15 mouse cellular contexts compared by ENCODE assay signal in the genomic region with DNA sequence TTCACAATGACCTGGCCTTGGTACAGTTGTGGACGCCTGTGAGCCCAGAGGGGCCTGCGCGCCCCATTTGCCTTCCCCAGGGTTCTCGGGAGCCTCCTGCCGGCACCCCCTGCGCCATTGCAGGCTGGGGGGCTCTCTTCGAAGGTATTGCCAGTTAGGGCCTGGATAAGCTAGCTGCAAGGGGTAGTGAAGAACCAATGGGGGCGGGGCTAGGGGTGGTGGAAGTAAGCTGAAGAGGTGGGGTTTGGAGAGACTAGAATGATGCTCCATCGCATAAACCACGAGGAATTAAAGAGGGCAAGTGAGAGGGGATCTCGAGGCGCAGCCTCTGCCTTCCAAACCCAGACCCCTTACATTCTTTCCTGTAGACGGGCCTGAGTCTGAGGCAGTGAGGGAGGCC. TPM values are rescaled to one million over a fixed set of nuclear protein-coding genes. Genes with fewer than 3 reads are reported as not detected.
DNase-seq lines count a peak whose midpoint lies in the region; ATAC-seq lines count a peak whose summit lies in the region.
"Had no signal": no experiment of that assay in that cellular context is flagged by ENCODE, and none has a peak within 500 bp of the region (broad histone marks: within the 10 kb centered on the region; RNA-seq: fewer than 3 reads in every experiment).

No protein-coding gene starts in this region.

- H3K36me3 ChIP-seq in forebrain, embryonic 13.5 days (ENCODE audit: poor library complexity, severe bottlenecking), result no peaks in the 10 kb centered on the region
- no peaks in the 10 kb centered on the region for H3K36me3 ChIP-seq in forebrain, embryonic 14.5 days (ENCODE audit: control insufficient read depth, insufficient read depth, low read length)
- H3K36me3 ChIP-seq in neural tube, embryonic 12.5 days, result no peaks in the 10 kb centered on the region
- H3K36me3 ChIP-seq: embryonic facial prominence, embryonic 15.5 days; G1E; liver, embryonic 12.5 days had no signal

- no peak overlapping the region for H3K27ac ChIP-seq in forebrain, embryonic 13.5 days
- H3K27ac ChIP-seq in forebrain, embryonic 14.5 days (ENCODE audit: low read depth, low read length), result no peak overlapping the region
- H3K27ac ChIP-seq in neural tube, embryonic 12.5 days, result no peak overlapping the region
- H3K27ac ChIP-seq: embryonic facial prominence, embryonic 15.5 days; liver, embryonic 12.5 days had no signal

- H3K9me3 ChIP-seq in forebrain, embryonic 13.5 days (replicated peaks), result no peaks in the 10 kb centered on the region
- H3K9me3 ChIP-seq in forebrain, embryonic 14.5 days (replicated peaks; ENCODE audit: control insufficient read depth, low read length), result no peaks in the 10 kb centered on the region
- no peaks in the 10 kb centered on the region for H3K9me3 ChIP-seq in neural tube, embryonic 12.5 days
- H3K9me3 ChIP-seq: embryonic facial prominence, embryonic 15.5 days; G1E; liver, embryonic 12.5 days; megakaryocyte, embryonic 14.5 days had no signal

- WGBS in forebrain, embryonic 13.5 days, result 16% methylated on average over 13 of the region's 13 CpGs
- 12% methylated on average over 13 of the region's 13 CpGs for WGBS in forebrain, embryonic 14.5 days
- 10% methylated on average over 13 of the region's 13 CpGs for WGBS in neural tube, embryonic 12.5 days

- ATAC-seq in forebrain, embryonic 13.5 days, result no peak
- ATAC-seq in forebrain, embryonic 14.5 days, result no peak
- no peak for ATAC-seq in neural tube, embryonic 12.5 days (ENCODE audit: low FRiP score, low read depth)

- DNase-seq in forebrain, embryonic 14.5 days (ENCODE audit: low spot score), result no peak
- DNase-seq in neural tube, embryonic 10.5 days (ENCODE audit: extremely low spot score, low spot score), result no peak
- peak; percentile 37 for DNase-seq in induced T-regulatory cell, adult 2 months (ENCODE audit: low read depth)
- DNase-seq in thymus, postnatal 25 days, result peak; percentile 11
- no peak for DNase-seq in cerebellum, adult 9-10 months
- DNase-seq in spleen, adult 18-20 months, result no peak

- no peak overlapping the region for H3K9ac ChIP-seq in forebrain, embryonic 13.5 days
- no peak overlapping the region for H3K9ac ChIP-seq in forebrain, embryonic 14.5 days (ENCODE audit: low read length)
- no peak overlapping the region for H3K9ac ChIP-seq in neural tube, embryonic 12.5 days
- H3K9ac ChIP-seq: embryonic facial prominence, embryonic 15.5 days; liver, embryonic 12.5 days had no signal

- H3K27me3 ChIP-seq in forebrain, embryonic 13.5 days, result peaks cover 69% of the 10 kb centered on the region
- H3K27me3 ChIP-seq in forebrain, embryonic 14.5 days (replicated peaks; ENCODE audit: control insufficient read depth, insufficient read depth, low read length), result peaks cover 21% of the 10 kb centered on the region
- peaks cover 64% of the 10 kb centered on the region for H3K27me3 ChIP-seq in neural tube, embryonic 12.5 days (replicated peaks)

- H3K4me2 ChIP-seq in forebrain, embryonic 13.5 days, result no peak overlapping the region
- H3K4me2 ChIP-seq in forebrain, embryonic 14.5 days (ENCODE audit: low read length), result no peak overlapping the region
- H3K4me2 ChIP-seq in neural tube, embryonic 12.5 days (replicated peaks), result peak overlapping the region; percentile 46
- H3K4me2 ChIP-seq: liver, embryonic 12.5 days had no signal

- H3K4me1 ChIP-seq in forebrain, embryonic 13.5 days, result peaks cover 27% of the 10 kb centered on the region
- 0 out of 2 replicates have a peak, but pooled peaks cover 2% of the 10 kb centered on the region for H3K4me1 ChIP-seq in forebrain, embryonic 14.5 days (ENCODE audit: control insufficient read depth, insufficient read depth, low read length)
- H3K4me1 ChIP-seq in neural tube, embryonic 12.5 days, result peaks cover 17% of the 10 kb centered on the region

- H3K4me3 ChIP-seq in forebrain, embryonic 13.5 days, result 0 out of 2 replicates have a peak overlapping the region, but pooled peaks have one; percentile 49
- no peak overlapping the region for H3K4me3 ChIP-seq in forebrain, embryonic 14.5 days (ENCODE audit: low read depth, low read length)
- no peak overlapping the region for H3K4me3 ChIP-seq in neural tube, embryonic 12.5 days
- H3K4me3 ChIP-seq: liver, embryonic 12.5 days had no signal

RNA-seq across cellular contexts. Expression of gene Prss56, which starts 2.4 kb away (rescaled TPM):
- 0.17 TPM in 1 of 2 replicates, not detected in the other for polyA plus RNA-seq in forebrain, embryonic 13.5 days (2015; fragmentation: Nextera tagmentation; extraction: Ambion mirVana)
- 0.58 and 1.1 TPM in 2 replicates for polyA plus RNA-seq in forebrain, embryonic 14.5 days (2014; fragmentation: Nextera tagmentation; extraction: Ambion mirVana)
- polyA plus RNA-seq in neural tube, embryonic 12.5 days (2016; fragmentation: Nextera tagmentation; extraction: Ambion mirVana), result 2.7 and 4.6 TPM in 2 replicates
- polyA plus RNA-seq: activated CD4-positive, CD25-positive, alpha-beta regulatory T cell, adult 4 months; G1E; liver, embryonic 12.5 days; lung, embryonic 16.5 days had no signal

RNA-seq across cellular contexts. Expression of gene Chrnd, which starts 4.9 kb away (rescaled TPM):
- not detected in 2 replicates for polyA plus RNA-seq in forebrain, embryonic 13.5 days (2015; fragmentation: Nextera tagmentation; extraction: Ambion mirVana)
- not detected in 2 replicates for polyA plus RNA-seq in forebrain, embryonic 14.5 days (2014; fragmentation: Nextera tagmentation; extraction: Ambion mirVana)
- polyA plus RNA-seq in neural tube, embryonic 12.5 days (2016; fragmentation: Nextera tagmentation; extraction: Ambion mirVana), result 0.53 and 0.60 TPM in 2 replicates
- polyA plus RNA-seq: activated CD4-positive, CD25-positive, alpha-beta regulatory T cell, adult 4 months; cortical plate, adult 2 months; G1E; liver, embryonic 12.5 days had no signal

RNA-seq across cellular contexts. Expression of gene Chrng, which starts 18.9 kb away (rescaled TPM):
- not detected in 2 replicates for polyA plus RNA-seq in forebrain, embryonic 13.5 days (2015; fragmentation: Nextera tagmentation; extraction: Ambion mirVana)
- not detected in 2 replicates for polyA plus RNA-seq in forebrain, embryonic 14.5 days (2014; fragmentation: Nextera tagmentation; extraction: Ambion mirVana)
- polyA plus RNA-seq in neural tube, embryonic 12.5 days (2016; fragmentation: Nextera tagmentation; extraction: Ambion mirVana), result 2.0 and 3.2 TPM in 2 replicates
- polyA plus RNA-seq: activated CD4-positive, CD25-positive, alpha-beta regulatory T cell, adult 4 months; cortical plate, adult 2 months; G1E had no signal

RNA-seq across cellular contexts. Expression of gene Eif4e2, which starts 28.2 kb away (rescaled TPM):
- 103 and 108 TPM in 2 replicates for polyA plus RNA-seq in forebrain, embryonic 13.5 days (2015; fragmentation: Nextera tagmentation; extraction: Ambion mirVana)
- polyA plus RNA-seq in forebrain, embryonic 14.5 days (2014; fragmentation: Nextera tagmentation; extraction: Ambion mirVana), result 56.6 and 61.9 TPM in 2 replicates
- 138 and 150 TPM in 2 replicates for polyA plus RNA-seq in neural tube, embryonic 12.5 days (2016; fragmentation: Nextera tagmentation; extraction: Ambion mirVana)

RNA-seq across cellular contexts. Expression of gene Ecel1, which starts 29.2 kb away (rescaled TPM):
- polyA plus RNA-seq in forebrain, embryonic 13.5 days (2015; fragmentation: Nextera tagmentation; extraction: Ambion mirVana), result 20.0 and 20.2 TPM in 2 replicates
- 18.1 and 18.4 TPM in 2 replicates for polyA plus RNA-seq in forebrain, embryonic 14.5 days (2014; fragmentation: Nextera tagmentation; extraction: Ambion mirVana)
- 65.3 and 70.1 TPM in 2 replicates for polyA plus RNA-seq in neural tube, embryonic 12.5 days (2016; fragmentation: Nextera tagmentation; extraction: Ambion mirVana)
- polyA plus RNA-seq: G1E had no signal

Comparison
In these comparisons a context has a peak if more than half of its experiments do, and no peak if none do; other contexts are left out.
1. DNase-seq: peak in induced T-regulatory cell, adult 2 months (single experiment) and thymus, postnatal 25 days (single experiment); none in forebrain, embryonic 14.5 days (single experiment), neural tube, embryonic 10.5 days (single experiment), cerebellum, adult 9-10 months (single experiment) and spleen, adult 18-20 months (0 of 2).